ENCODE assay signal across 15 mouse cellular contexts in genomic region chr19:7445596-7445995, GRCm38 (mm10).
"Had no signal": no experiment of that assay in that cellular context is flagged by ENCODE, and none has a peak within 500 bp of the region (broad histone marks: within the 10 kb centered on the region; RNA-seq: fewer than 3 reads in every experiment).

No protein-coding gene starts in this region.

- H3K9me3 ChIP-seq: intestine, embryonic 15.5 days had no signal

- H3K4me3 ChIP-seq: intestine, embryonic 15.5 days; layer of hippocampus, adult 2 months had no signal

- H3K27ac ChIP-seq: intestine, embryonic 15.5 days; kidney, postnatal 0 days; layer of hippocampus, adult 2 months; liver, embryonic 14.5 days; stomach, postnatal 0 days had no signal

- H3K9ac ChIP-seq: intestine, embryonic 15.5 days; liver, embryonic 14.5 days had no signal

- ATAC-seq: intestine, embryonic 15.5 days had no signal

- H3K36me3 ChIP-seq: intestine, embryonic 15.5 days had no signal

- H3K27me3 ChIP-seq: intestine, embryonic 15.5 days had no signal

- DNase-seq: kidney, adult 18-20 months; layer of hippocampus, adult 9-11 months; lung, adult 2 months; lung, postnatal 14 days; lung, postnatal 4 days; midbrain, embryonic 14.5 days; right cerebral cortex, adult 18-20 months; right cerebral cortex, postnatal 14 days; right cerebral cortex, postnatal 4 days had no signal

- H3K4me2 ChIP-seq: intestine, embryonic 15.5 days; midbrain, embryonic 11.5 days had no signal
